In the genomic region with DNA sequence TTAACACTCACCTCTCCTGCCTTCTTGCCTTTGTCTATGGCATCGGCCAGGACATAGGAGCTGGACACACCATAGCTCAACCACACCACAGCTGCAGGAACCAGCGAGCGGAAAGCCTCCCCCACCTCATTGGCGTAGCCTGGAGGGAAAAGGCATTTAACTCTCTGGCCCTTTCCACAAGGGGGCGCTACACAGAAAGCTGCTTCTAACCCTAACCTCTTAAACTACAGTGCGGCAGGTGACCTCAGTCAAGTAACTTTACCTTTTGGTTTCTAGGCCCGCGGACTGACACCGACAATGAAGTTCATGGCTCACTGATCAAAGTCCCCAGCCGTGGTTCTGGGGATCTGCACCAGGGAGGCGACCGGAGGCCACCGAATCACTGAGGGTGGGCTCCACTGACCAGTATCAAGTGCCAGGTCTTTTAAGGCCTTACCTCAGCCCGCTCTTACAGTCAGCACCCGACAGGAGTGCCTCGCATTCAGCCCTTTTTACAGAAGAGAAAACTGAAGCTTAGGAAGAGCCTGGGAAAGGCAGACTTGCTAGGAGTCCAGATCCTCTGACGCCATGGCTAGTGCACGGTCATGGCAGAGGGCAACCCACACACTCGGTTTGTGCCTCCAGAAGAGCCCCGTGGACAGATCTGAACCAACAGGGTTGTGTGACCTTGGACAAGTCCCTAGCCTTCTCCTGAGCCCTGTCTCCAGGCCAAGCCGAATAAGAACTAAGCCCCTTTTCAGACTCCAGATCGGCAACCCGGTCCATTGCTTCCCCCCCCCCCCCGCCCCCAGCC, we compare ENCODE assay signal across 8 mouse cellular contexts. TPM values are rescaled to one million over a fixed set of nuclear protein-coding genes. Genes with fewer than 3 reads are reported as not detected.
DNase-seq lines count a peak whose midpoint lies in the region; ATAC-seq lines count a peak whose summit lies in the region.

No protein-coding gene starts in this region.

- no peak for ATAC-seq in forebrain, embryonic 14.5 days

- peak overlapping the region; percentile 48; the same call in 1 of the 2 replicates for H3K27ac ChIP-seq in forebrain, embryonic 14.5 days (ENCODE audit: low read depth, low read length)
- peak overlapping the region; percentile 94 for H3K27ac ChIP-seq in hindbrain, embryonic 10.5 days

- 0 out of 2 replicates have a peak, but pooled peaks cover 3% of the 10 kb centered on the region for H3K36me3 ChIP-seq in forebrain, embryonic 14.5 days (ENCODE audit: control insufficient read depth, insufficient read depth, low read length)
- peaks cover 28% of the 10 kb centered on the region for H3K36me3 ChIP-seq in hindbrain, embryonic 10.5 days

- H3K9ac ChIP-seq in forebrain, embryonic 14.5 days (ENCODE audit: low read length): peak overlapping the region; percentile 62

- DNase-seq in NIH3T3 (ENCODE audit: low read depth): peak; percentile 41
- DNase-seq in c-Kit-positive CD71-positive TER-119-positive erythroid progenitor cells, embryonic 14.5 days (ENCODE audit: low spot score): peak; percentile 92
- DNase-seq in forebrain, embryonic 14.5 days (ENCODE audit: low spot score): peak; percentile 47
- peak; percentile 67 for DNase-seq in hindbrain, embryonic 10.5 days (ENCODE audit: low spot score)
- peak; percentile 77 to 84 for DNase-seq in layer of hippocampus, postnatal 10 days (ENCODE audit: low spot score in 2 of 2)
- DNase-seq in lung, postnatal 36 days: peak; percentile 85
- peak; percentile 86 for DNase-seq in retina, postnatal 1 day
- DNase-seq in thymus, postnatal 36 days: peak; percentile 56 to 61

- 5% methylated on average over 24 of the region's 24 CpGs for WGBS in forebrain, embryonic 14.5 days
- WGBS in hindbrain, embryonic 10.5 days: 5% methylated on average over 24 of the region's 24 CpGs

- H3K4me1 ChIP-seq in forebrain, embryonic 14.5 days (ENCODE audit: control insufficient read depth, insufficient read depth, low read length): peaks cover 17% of the 10 kb centered on the region
- H3K4me1 ChIP-seq in hindbrain, embryonic 10.5 days (replicated peaks): peaks cover 35% of the 10 kb centered on the region

- H3K4me3 ChIP-seq in forebrain, embryonic 14.5 days (ENCODE audit: low read depth, low read length): peak overlapping the region; percentile 47
- H3K4me3 ChIP-seq in hindbrain, embryonic 10.5 days: peak overlapping the region; percentile 70

- no peaks in the 10 kb centered on the region for H3K9me3 ChIP-seq in forebrain, embryonic 14.5 days (replicated peaks; ENCODE audit: control insufficient read depth, low read length)
- H3K9me3 ChIP-seq in hindbrain, embryonic 10.5 days: no peaks in the 10 kb centered on the region

- peak overlapping the region; percentile 83 for H3K4me2 ChIP-seq in forebrain, embryonic 14.5 days (ENCODE audit: low read length)

- H3K27me3 ChIP-seq in forebrain, embryonic 14.5 days (replicated peaks; ENCODE audit: control insufficient read depth, insufficient read depth, low read length): no peaks in the 10 kb centered on the region
- no peaks in the 10 kb centered on the region for H3K27me3 ChIP-seq in hindbrain, embryonic 10.5 days (ENCODE audit: insufficient read depth, poor library complexity, severe bottlenecking)

RNA-seq across cellular contexts. Expression of a gene that starts 0.7 kb away (rescaled TPM):
- 6.7 and 7.8 TPM in 2 replicates for polyA plus RNA-seq in forebrain, embryonic 14.5 days (2014; fragmentation: Nextera tagmentation; extraction: Ambion mirVana)
- 8.7 and 9.9 TPM in 2 replicates for polyA plus RNA-seq in hindbrain, embryonic 10.5 days (2016; fragmentation: Nextera tagmentation; extraction: Ambion mirVana)
- 10 to 100 TPM; 62.5 to 66.0 TPM for total RNA-seq in layer of hippocampus, postnatal 10 days (2021)

RNA-seq across cellular contexts. Expression of a gene that starts 28.6 kb away (rescaled TPM):
- 1.1 and 1.4 TPM in 2 replicates for polyA plus RNA-seq in forebrain, embryonic 14.5 days (2014; fragmentation: Nextera tagmentation; extraction: Ambion mirVana)
- polyA plus RNA-seq in hindbrain, embryonic 10.5 days (2016; fragmentation: Nextera tagmentation; extraction: Ambion mirVana): 2.6 and 3.0 TPM in 2 replicates
- 10 to 100 TPM; 24.3 to 26.8 TPM for total RNA-seq in layer of hippocampus, postnatal 10 days (2021)

RNA-seq across cellular contexts. Expression of a gene that starts 29.9 kb away (rescaled TPM):
- polyA plus RNA-seq in forebrain, embryonic 14.5 days (2014; fragmentation: Nextera tagmentation; extraction: Ambion mirVana): 0.52 and 1.1 TPM in 2 replicates
- not detected in 2 replicates for polyA plus RNA-seq in hindbrain, embryonic 10.5 days (2016; fragmentation: Nextera tagmentation; extraction: Ambion mirVana)
- 1 to 10 TPM; 3.7 to 4.5 TPM for total RNA-seq in layer of hippocampus, postnatal 10 days (2021)

RNA-seq across cellular contexts. Expression of a gene that starts 40.4 kb away (rescaled TPM):
- 44.3 and 45.5 TPM in 2 replicates for polyA plus RNA-seq in forebrain, embryonic 14.5 days (2014; fragmentation: Nextera tagmentation; extraction: Ambion mirVana)
- 22.0 and 25.8 TPM in 2 replicates for polyA plus RNA-seq in hindbrain, embryonic 10.5 days (2016; fragmentation: Nextera tagmentation; extraction: Ambion mirVana)
- 10 to 100 TPM; 47.7 to 49.4 TPM for total RNA-seq in layer of hippocampus, postnatal 10 days (2021)

Comparison
In these comparisons a context has a peak if more than half of its experiments do, and no peak if none do; other contexts are left out.
1. DNase-seq: peak in every context shown above with its lines; median percentile 92 in c-Kit-positive CD71-positive TER-119-positive erythroid progenitor cells, embryonic 14.5 days; 86 in retina, postnatal 1 day; 85 in lung, postnatal 36 days; 80 in layer of hippocampus, postnatal 10 days; 67 in hindbrain, embryonic 10.5 days; 58 in thymus, postnatal 36 days; 47 in forebrain, embryonic 14.5 days; 41 in NIH3T3.